Mouse (Mus musculus) forebrain, embryonic 15.5 days (tissue): ENCODE results near the gene Get4. TPM values are rescaled to one million over a fixed set of nuclear protein-coding genes. Genes with fewer than 3 reads are reported as not detected.

Experiments used
- ATAC-seq: fragments of 200-750 bp; cut with Nextera tagmentation; replicated peaks from 2 replicates; pipeline ENCODE4 v1.8.0; 2017; ENCODE audit warnings: mild to moderate bottlenecking, moderate TSS enrichment, moderate library complexity
- H3K27ac ChIP-seq: fragments of 300-500 bp; sonication (generic); replicated peaks from 2 replicates; pipeline ENCODE4 v1.5.1; 2015; ENCODE audit warnings: mild to moderate bottlenecking, inconsistent platforms
- H3K27me3 ChIP-seq: fragments of 300-500 bp; sonication (generic); 2 replicates; pipeline ENCODE4 v1.6.1; 2015; ENCODE audit warnings: inconsistent platforms
- H3K36me3 ChIP-seq: fragments of 300-500 bp; sonication (generic); 2 replicates; pipeline ENCODE4 v1.6.1; 2015; ENCODE audit warnings: mild to moderate bottlenecking, inconsistent platforms
- H3K4me1 ChIP-seq: fragments of 300-500 bp; sonication (generic); 2 replicates; pipeline ENCODE4 v1.6.1; 2015; ENCODE audit warnings: inconsistent platforms
- H3K4me2 ChIP-seq: fragments of 300-500 bp; sonication (generic); replicated peaks from 2 replicates; pipeline ENCODE4 v1.6.1; 2015; ENCODE audit warnings: mild to moderate bottlenecking, inconsistent platforms
- H3K4me3 ChIP-seq: fragments of 300-500 bp; sonication (generic); 2 replicates; pipeline ENCODE4 v1.5.1; 2015; ENCODE audit warnings: mild to moderate bottlenecking, inconsistent platforms
- H3K9ac ChIP-seq: fragments of 300-500 bp; sonication (generic); replicated peaks from 2 replicates; pipeline ENCODE4 v1.6.1; 2015; ENCODE audit warnings: mild to moderate bottlenecking, inconsistent platforms
- H3K9me3 ChIP-seq: fragments of 300-500 bp; sonication (generic); 2 replicates; pipeline ENCODE4 v1.6.1; 2016; ENCODE audit warnings: inconsistent platforms
- WGBS: fragments of 180-500 bp; shearing (Covaris S2); methylation state at CpG from one replicate; pipeline ENCODE4 v1.1.7; 2015; ENCODE audit warnings: mixed read lengths; 5-methylcytosine and 5-hydroxymethylcytosine counted together
- polyA plus RNA-seq: library from polyadenylated mRNA; unstranded; fragments of >200 nt; fragmentation: Nextera tagmentation; extraction: Ambion mirVana; gene quantifications from 2 replicates; pipeline ENCODE4 v1.2.1, GENCODE M21; 2015

The Get4 gene
- polyA plus RNA-seq, 1 experiment from 2014 or later = 133 TPM

GRCm38 (mm10) chr5:139267661-139268060 is 15.5 kb downstream of the Get4 start:
- Histone ChIP-seq H3K27me3 (no peaks in the 10 kb centered on the region), H3K36me3 (peaks cover 59% of the 10 kb centered on the region), H3K4me3 (no peak overlapping the region), H3K9me3 (no peaks in the 10 kb centered on the region), H3K27ac (no peak overlapping the region), H3K9ac (no peak overlapping the region), H3K4me1 (0 out of 2 replicates have a peak, but pooled peaks cover 7% of the 10 kb centered on the region), H3K4me2 (no peak overlapping the region)
- no peak for ATAC-seq
- 91% methylated on average over 4 of the region's 4 CpGs for WGBS

- ATAC-seq = no peak
- Histone ChIP-seq H3K27ac (peak overlapping the region; percentile 31; the same call in 1 of the 2 replicates), H3K4me3 (no peak overlapping the region), H3K9ac (no peak overlapping the region), H3K36me3 (peaks cover 26% of the 10 kb centered on the region), H3K9me3 (no peaks in the 10 kb centered on the region), H3K4me2 (no peak overlapping the region), H3K27me3 (no peaks in the 10 kb centered on the region), H3K4me1 (0 out of 2 replicates have a peak, but pooled peaks cover 7% of the 10 kb centered on the region)
- 56% methylated on average over 16 of the region's 16 CpGs for WGBS
These were observed 18.8 kb downstream of the Get4 start for GRCm38 (mm10) chr5:139270806-139271521.

GRCm38 (mm10) chr5:139271994-139272554 is 19.9 kb downstream of the Get4 start:
- no peak for ATAC-seq
- H3K4me1 ChIP-seq = 0 out of 2 replicates have a peak, but pooled peaks cover 7% of the 10 kb centered on the region
- no peak overlapping the region for H3K27ac ChIP-seq
- no peaks in the 10 kb centered on the region for H3K9me3 ChIP-seq
- peaks cover 16% of the 10 kb centered on the region for H3K36me3 ChIP-seq
- no peak overlapping the region for H3K4me2 ChIP-seq
- 70% methylated on average over 8 of the region's 8 CpGs for WGBS
- H3K9ac ChIP-seq = no peak overlapping the region
- H3K27me3 ChIP-seq = no peaks in the 10 kb centered on the region
- no peak overlapping the region for H3K4me3 ChIP-seq

GRCm38 (mm10) chr5:139277287-139277686 is 25.2 kb downstream of the Get4 start:
- Histone ChIP-seq H3K4me3 (no peak overlapping the region), H3K9me3 (no peaks in the 10 kb centered on the region), H3K27me3 (no peaks in the 10 kb centered on the region), H3K4me1 (no peaks in the 10 kb centered on the region), H3K4me2 (no peak overlapping the region), H3K9ac (no peak overlapping the region), H3K36me3 (no peaks in the 10 kb centered on the region), H3K27ac (no peak overlapping the region)
- ATAC-seq = no peak
- 70% methylated on average over 8 of the region's 8 CpGs for WGBS

- no peaks in the 10 kb centered on the region for H3K4me1 ChIP-seq
- no peak for ATAC-seq
- H3K27me3 ChIP-seq = no peaks in the 10 kb centered on the region
- H3K27ac ChIP-seq = no peak overlapping the region; the same call in 1 of the 2 replicates
- no peak overlapping the region for H3K4me3 ChIP-seq
- no peaks in the 10 kb centered on the region for H3K9me3 ChIP-seq
- 54% methylated on average over 10 of the region's 11 CpGs for WGBS
- no peak overlapping the region for H3K9ac ChIP-seq
- no peaks in the 10 kb centered on the region for H3K36me3 ChIP-seq
- no peak overlapping the region for H3K4me2 ChIP-seq
These were observed 29.4 kb downstream of the Get4 start for GRCm38 (mm10) chr5:139281373-139282112.

- 4% methylated on average over 15 of the region's 15 CpGs for WGBS
- Histone ChIP-seq H3K4me2 (0 out of 2 replicates have a peak overlapping the region, but pooled peaks have one; percentile 20), H3K4me3 (no peak overlapping the region), H3K27me3 (no peaks in the 10 kb centered on the region), H3K36me3 (no peaks in the 10 kb centered on the region), H3K27ac (no peak overlapping the region; the same call in 1 of the 2 replicates), H3K9ac (no peak overlapping the region), H3K4me1 (no peaks in the 10 kb centered on the region), H3K9me3 (no peaks in the 10 kb centered on the region)
- peak; percentile 58; the same call in 1 of the 2 replicates for ATAC-seq
These were observed 30.1 kb downstream of the Get4 start for GRCm38 (mm10) chr5:139282191-139282590.

GRCm38 (mm10) chr5:139283460-139284180 is 31.5 kb downstream of the Get4 start:
- Histone ChIP-seq H3K4me3 (no peak overlapping the region), H3K4me2 (no peak overlapping the region), H3K36me3 (no peaks in the 10 kb centered on the region), H3K27ac (no peak overlapping the region), H3K4me1 (no peaks in the 10 kb centered on the region), H3K9ac (no peak overlapping the region), H3K9me3 (no peaks in the 10 kb centered on the region), H3K27me3 (no peaks in the 10 kb centered on the region)
- 90% methylated on average over 14 of the region's 14 CpGs for WGBS
- no peak for ATAC-seq

- no peak for ATAC-seq
These were observed 33.4 kb downstream of the Get4 start for GRCm38 (mm10) chr5:139285383-139286067.

GRCm38 (mm10) chr5:139286142-139286941 is 34.2 kb downstream of the Get4 start:
- Histone ChIP-seq H3K9ac (no peak overlapping the region), H3K27ac (no peak overlapping the region)
- 78% methylated on average over 14 of the region's 14 CpGs for WGBS

More at GRCm38 (mm10) chr5:139285383-139286067, 33.4 kb downstream of the Get4 start:
- no peaks in the 10 kb centered on the region for H3K4me1 ChIP-seq
- 53% methylated on average over 8 of the region's 8 CpGs for WGBS
- no peaks in the 10 kb centered on the region for H3K27me3 ChIP-seq
- H3K4me3 ChIP-seq = no peak overlapping the region
- H3K4me2 ChIP-seq = no peak overlapping the region
- no peaks in the 10 kb centered on the region for H3K9me3 ChIP-seq
- no peak overlapping the region for H3K27ac ChIP-seq
- no peaks in the 10 kb centered on the region for H3K36me3 ChIP-seq
- no peak overlapping the region for H3K9ac ChIP-seq

GRCm38 (mm10) chr5:139287099-139287498 is 35.0 kb downstream of the Get4 start:
- WGBS = 88% methylated on average over 5 of the region's 5 CpGs
- Histone ChIP-seq H3K36me3 (no peaks in the 10 kb centered on the region), H3K4me2 (no peak overlapping the region), H3K27me3 (no peaks in the 10 kb centered on the region), H3K4me3 (no peak overlapping the region), H3K4me1 (no peaks in the 10 kb centered on the region), H3K9ac (no peak overlapping the region), H3K27ac (no peak overlapping the region), H3K9me3 (no peaks in the 10 kb centered on the region)
- ATAC-seq = no peak

More at GRCm38 (mm10) chr5:139286142-139286941, 34.2 kb downstream of the Get4 start:
- ATAC-seq = no peak
- no peaks in the 10 kb centered on the region for H3K36me3 ChIP-seq
- H3K9me3 ChIP-seq = no peaks in the 10 kb centered on the region
- no peaks in the 10 kb centered on the region for H3K4me1 ChIP-seq
- H3K4me3 ChIP-seq = no peak overlapping the region
- H3K27me3 ChIP-seq = no peaks in the 10 kb centered on the region
- no peak overlapping the region for H3K4me2 ChIP-seq

- no peaks in the 10 kb centered on the region for H3K9me3 ChIP-seq
- no peak overlapping the region for H3K27ac ChIP-seq
- no peak for ATAC-seq
- WGBS = 86% methylated on average over 4 of the region's 4 CpGs
- H3K4me1 ChIP-seq = no peaks in the 10 kb centered on the region
- no peaks in the 10 kb centered on the region for H3K27me3 ChIP-seq
- H3K4me3 ChIP-seq = no peak overlapping the region
- no peaks in the 10 kb centered on the region for H3K36me3 ChIP-seq
- H3K4me2 ChIP-seq = no peak overlapping the region
- no peak overlapping the region for H3K9ac ChIP-seq
These were observed 35.7 kb downstream of the Get4 start for GRCm38 (mm10) chr5:139287787-139288186.
